Mouse (Mus musculus): ENCODE results near the gene Tmprss11d. TPM values are rescaled to one million over a fixed set of nuclear protein-coding genes. Genes with fewer than 3 reads are reported as not detected.
"Not testable (repeated sequence)": the region's sequence is repeated elsewhere in the genome, so short reads cannot be mapped to it uniquely, and the experiment has no call there.

Tmprss11d gene
- not detected in 2 replicates for polyA plus RNA-seq (2016; fragmentation: Nextera tagmentation; extraction: Ambion mirVana)

DNA sequence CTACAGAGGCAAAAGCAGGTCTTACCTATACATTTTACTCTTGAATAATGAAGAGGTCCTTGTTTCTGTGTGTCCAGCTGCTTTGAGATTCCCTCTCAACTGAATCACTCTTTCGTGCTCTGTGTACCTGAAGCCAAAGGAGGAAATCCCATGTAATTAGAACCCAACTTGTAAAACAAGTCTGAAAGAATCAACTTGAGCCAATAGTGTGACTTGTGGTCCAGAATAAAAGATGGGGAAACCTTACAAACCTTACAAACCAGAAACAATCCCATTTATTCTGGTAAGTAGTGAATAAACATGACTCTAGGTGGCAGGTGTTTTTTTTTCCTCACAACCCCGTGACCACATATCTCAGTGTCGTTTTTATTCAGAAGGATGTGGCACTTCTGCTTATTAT is at the start of gene Tmprss11d:
TSS of gene Tmprss11d (minus strand) at position 101 of the 400 bp plus-strand sequence.
- H3K36me3 ChIP-seq = no peaks in the 10 kb centered on the region
- no peak within 1 kb of the TSS for H3K4me2 ChIP-seq
- H3K9me3 ChIP-seq (replicated peaks) = no peaks in the 10 kb centered on the region
- no peak within 1 kb of the TSS for H3K9ac ChIP-seq
- H3K4me3 ChIP-seq = no peak within 1 kb of the TSS
- ATAC-seq (ENCODE audit: insufficient number of reproducible peaks, low FRiP score) = no peak
- H3K27ac ChIP-seq (ENCODE audit: poor library complexity, severe bottlenecking) = no peak within 1 kb of the TSS
- H3K27me3 ChIP-seq (replicated peaks) = no peaks in the 10 kb centered on the region
- WGBS = 75% methylated on average over 3 of the region's 3 CpGs
- H3K4me1 ChIP-seq (replicated peaks) = no peaks in the 10 kb centered on the region

DNA sequence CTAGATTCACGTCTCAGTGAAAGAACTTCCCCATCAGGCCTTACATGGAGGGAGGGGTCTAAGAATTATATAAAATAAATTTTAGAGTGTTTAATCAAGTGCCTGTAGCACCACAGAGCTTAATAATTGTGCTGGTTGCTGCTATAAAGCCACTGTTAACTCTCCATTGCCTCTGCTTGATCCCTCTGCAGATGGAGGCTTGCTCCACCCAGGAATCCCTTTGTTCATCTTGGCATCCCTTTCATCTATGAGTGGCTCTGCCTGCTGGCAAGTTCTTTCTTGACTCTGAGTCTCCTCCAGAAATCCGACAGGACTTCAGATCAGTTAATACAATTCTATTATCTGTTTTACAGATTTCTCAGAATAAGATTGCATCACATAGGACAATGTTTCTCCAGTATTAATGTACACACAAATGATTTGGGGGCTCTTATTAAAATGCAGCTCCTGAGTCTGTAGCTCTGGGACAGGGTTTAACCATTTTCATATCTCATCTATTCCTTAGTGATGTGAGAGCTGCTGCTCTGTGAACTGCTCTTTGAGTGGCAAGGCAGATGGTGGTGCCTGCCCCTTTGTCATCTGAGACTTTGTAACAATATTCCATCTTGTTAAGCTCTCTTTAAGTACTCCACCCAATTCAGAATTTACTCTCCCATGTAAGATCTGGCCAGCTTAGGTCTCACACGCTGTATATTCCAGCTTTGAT is 48.3 kb upstream of the Tmprss11d start:
- Histone ChIP-seq H3K4me3 (no peak overlapping the region), H3K27me3 (replicated peaks) (no peaks in the 10 kb centered on the region), H3K36me3 (no peaks in the 10 kb centered on the region), H3K9me3 (replicated peaks) (no peaks in the 10 kb centered on the region), H3K4me2 (no peak overlapping the region), H3K4me1 (replicated peaks) (no peaks in the 10 kb centered on the region), H3K9ac (no peak overlapping the region), H3K27ac (ENCODE audit: poor library complexity, severe bottlenecking) (no peak overlapping the region)
- ATAC-seq (ENCODE audit: insufficient number of reproducible peaks, low FRiP score) = no peak
- WGBS = 61% methylated on average over 3 of the region's 3 CpGs

DNA sequence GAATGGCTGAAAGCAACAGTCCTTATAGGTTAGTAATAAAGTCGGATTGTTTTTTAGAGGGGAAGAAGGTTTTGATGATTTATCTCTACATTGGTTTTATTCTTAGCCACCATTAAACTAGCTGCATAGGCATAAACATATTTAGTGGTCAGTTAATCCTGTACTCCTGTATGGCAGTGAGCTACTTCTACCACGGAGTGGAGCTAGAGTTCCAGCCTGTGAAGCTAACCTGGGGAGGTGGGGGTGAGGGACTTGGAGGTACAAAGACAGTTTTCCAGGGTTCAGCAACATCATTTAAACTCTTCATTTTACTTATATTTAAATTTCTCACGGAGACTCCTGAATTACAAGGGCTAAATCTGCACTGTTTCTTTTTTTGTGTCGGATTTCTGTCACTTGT is 46.3 kb upstream of the Tmprss11d start:
- Histone ChIP-seq H3K27me3 (replicated peaks) (no peaks in the 10 kb centered on the region), H3K4me3 (no peak overlapping the region), H3K36me3 (no peaks in the 10 kb centered on the region), H3K4me2 (no peak overlapping the region), H3K9ac (no peak overlapping the region), H3K27ac (ENCODE audit: poor library complexity, severe bottlenecking) (no peak overlapping the region), H3K9me3 (replicated peaks) (no peaks in the 10 kb centered on the region), H3K4me1 (replicated peaks) (no peaks in the 10 kb centered on the region)
- ATAC-seq (ENCODE audit: insufficient number of reproducible peaks, low FRiP score) = no peak
- 18% methylated on average over 4 of the region's 4 CpGs for WGBS

DNA sequence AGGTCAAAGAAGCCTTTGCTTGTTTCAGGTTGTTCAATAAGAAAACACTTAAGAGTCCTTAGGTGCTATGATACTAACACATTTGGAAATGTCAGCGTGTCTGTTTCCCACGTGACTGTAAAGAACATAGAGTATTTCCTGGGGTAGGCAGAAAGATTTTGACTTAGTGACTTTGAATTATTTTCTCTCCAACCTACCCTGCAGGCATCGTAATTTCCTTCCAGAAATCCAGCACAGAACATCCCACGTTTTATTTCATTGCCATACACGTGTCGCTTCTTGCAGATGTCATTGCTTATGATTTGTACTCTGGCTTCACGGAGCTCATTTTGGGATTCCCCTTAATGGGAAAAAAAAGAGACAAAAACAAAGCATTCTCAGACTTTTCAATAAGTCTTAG is 41.1 kb upstream of the Tmprss11d start:
- ATAC-seq (ENCODE audit: insufficient number of reproducible peaks, low FRiP score) = no peak
- H3K4me3 ChIP-seq = no peak overlapping the region
- H3K4me2 ChIP-seq = no peak overlapping the region
- 74% methylated on average over 7 of the region's 7 CpGs for WGBS
- H3K9me3 ChIP-seq (replicated peaks) = no peaks in the 10 kb centered on the region
- no peaks in the 10 kb centered on the region for H3K36me3 ChIP-seq
- H3K27me3 ChIP-seq (replicated peaks) = no peaks in the 10 kb centered on the region
- H3K9ac ChIP-seq = no peak overlapping the region
- H3K4me1 ChIP-seq (replicated peaks) = no peaks in the 10 kb centered on the region
- H3K27ac ChIP-seq (ENCODE audit: poor library complexity, severe bottlenecking) = no peak overlapping the region

DNA sequence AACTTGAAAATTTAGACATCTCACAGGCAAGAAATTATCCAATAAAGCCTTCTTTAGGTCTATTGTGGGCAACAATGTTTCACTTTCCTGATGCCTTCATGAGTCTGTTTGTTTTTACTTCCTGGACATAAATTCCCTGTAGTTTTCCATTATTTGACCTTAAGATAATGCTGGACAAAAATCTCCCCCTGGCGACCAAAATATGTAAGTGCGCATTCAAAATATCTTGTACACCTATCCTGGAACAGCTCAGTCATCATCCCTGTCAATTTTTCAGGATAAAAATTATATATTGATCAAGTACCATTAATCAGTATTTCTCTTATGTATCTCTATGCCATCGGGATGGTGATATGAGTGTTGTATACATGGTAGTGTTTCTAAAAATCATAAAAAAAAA is 37.6 kb upstream of the Tmprss11d start:
- Histone ChIP-seq H3K4me1 (replicated peaks) (no peaks in the 10 kb centered on the region), H3K36me3 (no peaks in the 10 kb centered on the region), H3K27ac (ENCODE audit: poor library complexity, severe bottlenecking) (no peak overlapping the region), H3K9me3 (replicated peaks) (no peaks in the 10 kb centered on the region), H3K4me2 (no peak overlapping the region), H3K9ac (no peak overlapping the region), H3K27me3 (replicated peaks) (no peaks in the 10 kb centered on the region), H3K4me3 (no peak overlapping the region)
- no peak for ATAC-seq (ENCODE audit: insufficient number of reproducible peaks, low FRiP score)
- 20% methylated on average over 3 of the region's 3 CpGs for WGBS

DNA sequence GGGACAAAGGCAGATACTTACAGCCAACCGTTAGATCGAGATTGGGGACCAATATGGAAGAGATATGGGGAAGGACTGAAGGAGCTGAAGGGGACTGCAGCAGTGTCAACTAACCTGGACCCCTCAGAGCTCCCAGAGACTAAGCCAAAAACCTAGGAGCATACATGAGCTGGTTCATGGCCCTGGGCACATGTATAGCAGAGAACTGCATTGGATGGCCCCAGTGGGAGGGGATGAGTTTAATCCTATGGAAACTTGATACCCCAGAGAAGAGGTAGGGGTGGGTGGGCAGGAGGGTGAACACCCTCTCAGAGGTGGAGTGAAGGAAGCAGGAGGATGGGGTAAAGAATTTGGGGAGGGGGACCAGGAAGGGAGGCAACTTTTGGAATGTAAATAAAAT is 34.7 kb upstream of the Tmprss11d start:
- H3K4me2 ChIP-seq = no peak overlapping the region
- no peaks in the 10 kb centered on the region for H3K9me3 ChIP-seq (replicated peaks)
- no peak for ATAC-seq (ENCODE audit: insufficient number of reproducible peaks, low FRiP score)
- H3K9ac ChIP-seq = no peak overlapping the region
- 78% methylated on average over 2 of the region's 2 CpGs for WGBS
- no peaks in the 10 kb centered on the region for H3K27me3 ChIP-seq (replicated peaks)
- H3K27ac ChIP-seq (ENCODE audit: poor library complexity, severe bottlenecking) = no peak overlapping the region
- H3K4me1 ChIP-seq (replicated peaks) = no peaks in the 10 kb centered on the region
- H3K4me3 ChIP-seq = no peak overlapping the region
- H3K36me3 ChIP-seq = no peaks in the 10 kb centered on the region

DNA sequence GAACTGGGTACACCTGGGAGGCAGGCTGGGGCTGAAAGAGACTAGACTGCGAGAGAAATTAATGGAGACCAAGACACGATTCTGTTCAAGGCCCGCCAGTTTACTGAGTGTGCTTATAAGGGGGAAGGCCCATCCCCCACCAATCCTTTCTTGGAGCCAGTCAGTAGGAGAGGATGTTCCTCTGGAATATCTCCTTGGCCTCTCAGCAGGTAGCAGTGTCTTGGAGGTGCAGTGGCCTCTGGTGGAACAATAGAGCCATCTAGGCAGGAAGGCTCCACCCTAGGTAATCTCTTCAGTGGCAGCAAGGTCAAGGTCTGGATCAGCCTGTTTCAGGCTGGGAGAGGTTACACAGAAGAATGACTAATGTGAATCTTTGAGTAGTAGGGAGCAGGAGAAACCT is 34.0 kb upstream of the Tmprss11d start:
- Histone ChIP-seq H3K27ac (ENCODE audit: poor library complexity, severe bottlenecking) (no peak overlapping the region), H3K4me3 (no peak overlapping the region), H3K9ac (no peak overlapping the region), H3K4me2 (no peak overlapping the region), H3K4me1 (replicated peaks) (no peaks in the 10 kb centered on the region), H3K27me3 (replicated peaks) (no peaks in the 10 kb centered on the region), H3K36me3 (no peaks in the 10 kb centered on the region), H3K9me3 (replicated peaks) (no peaks in the 10 kb centered on the region)
- no peak for ATAC-seq (ENCODE audit: insufficient number of reproducible peaks, low FRiP score)
- WGBS = 78% methylated on average over 3 of the region's 3 CpGs

DNA sequence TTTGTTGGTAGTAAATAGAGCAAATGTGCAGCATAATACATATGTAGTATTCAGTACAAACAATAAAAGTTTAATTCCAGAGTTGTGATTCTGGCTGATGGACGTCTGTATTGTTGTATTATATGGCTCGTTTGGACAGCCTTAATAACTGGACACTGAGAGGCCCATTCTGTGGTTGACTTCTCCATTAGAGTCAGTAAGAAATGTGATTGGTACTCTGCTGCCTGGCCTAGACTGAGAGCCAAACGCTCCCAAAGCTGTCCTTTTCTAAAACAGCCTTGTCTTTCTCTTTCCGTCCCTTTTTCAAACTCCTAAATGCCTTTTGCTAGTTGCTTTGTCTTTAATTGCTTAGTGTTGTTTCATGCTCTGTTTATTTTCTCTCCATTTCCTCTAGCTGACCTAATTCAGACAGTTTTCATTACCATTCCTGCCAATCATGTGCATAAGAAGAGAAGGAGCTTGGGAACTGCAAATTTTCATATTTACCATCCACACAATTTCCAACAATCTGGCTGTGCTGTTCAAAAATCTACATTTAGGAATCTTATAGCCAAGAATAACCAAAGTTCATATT is 13.7 kb downstream of the Tmprss11d start:
- Histone ChIP-seq H3K4me2 (no peak overlapping the region), H3K4me3 (no peak overlapping the region), H3K27ac (ENCODE audit: poor library complexity, severe bottlenecking) (no peak overlapping the region), H3K9me3 (replicated peaks) (no peaks in the 10 kb centered on the region), H3K36me3 (no peaks in the 10 kb centered on the region), H3K4me1 (replicated peaks) (no peaks in the 10 kb centered on the region), H3K27me3 (replicated peaks) (no peaks in the 10 kb centered on the region), H3K9ac (no peak overlapping the region)
- WGBS = 63% methylated on average over 4 of the region's 4 CpGs
- ATAC-seq (ENCODE audit: insufficient number of reproducible peaks, low FRiP score) = no peak

DNA sequence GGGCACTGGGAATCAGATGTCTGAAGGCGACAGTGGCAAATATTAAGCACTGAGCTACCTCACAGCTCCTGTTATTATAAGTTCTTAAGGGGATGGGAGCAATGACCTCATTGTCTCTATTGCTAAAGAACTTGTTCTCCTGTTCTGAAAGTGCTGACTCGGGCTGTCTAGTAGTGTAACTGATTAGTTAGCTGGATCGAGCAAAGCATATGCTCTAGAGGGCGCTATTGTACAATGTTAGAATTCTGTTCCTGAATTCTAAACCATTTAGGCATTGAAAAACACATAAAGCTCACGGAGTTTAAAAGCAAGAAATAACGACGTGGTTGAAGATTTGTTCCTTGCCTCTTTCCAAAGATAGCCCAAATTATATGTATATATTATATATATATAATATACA is 20.3 kb downstream of the Tmprss11d start:
- Histone ChIP-seq H3K9me3 (replicated peaks) (no peaks in the 10 kb centered on the region), H3K36me3 (no peaks in the 10 kb centered on the region), H3K4me3 (no peak overlapping the region), H3K27ac (ENCODE audit: poor library complexity, severe bottlenecking) (no peak overlapping the region), H3K27me3 (replicated peaks) (no peaks in the 10 kb centered on the region), H3K4me1 (replicated peaks) (no peaks in the 10 kb centered on the region), H3K9ac (no peak overlapping the region), H3K4me2 (no peak overlapping the region)
- 18% methylated on average over 7 of the region's 7 CpGs for WGBS
- ATAC-seq (ENCODE audit: insufficient number of reproducible peaks, low FRiP score) = no peak

DNA sequence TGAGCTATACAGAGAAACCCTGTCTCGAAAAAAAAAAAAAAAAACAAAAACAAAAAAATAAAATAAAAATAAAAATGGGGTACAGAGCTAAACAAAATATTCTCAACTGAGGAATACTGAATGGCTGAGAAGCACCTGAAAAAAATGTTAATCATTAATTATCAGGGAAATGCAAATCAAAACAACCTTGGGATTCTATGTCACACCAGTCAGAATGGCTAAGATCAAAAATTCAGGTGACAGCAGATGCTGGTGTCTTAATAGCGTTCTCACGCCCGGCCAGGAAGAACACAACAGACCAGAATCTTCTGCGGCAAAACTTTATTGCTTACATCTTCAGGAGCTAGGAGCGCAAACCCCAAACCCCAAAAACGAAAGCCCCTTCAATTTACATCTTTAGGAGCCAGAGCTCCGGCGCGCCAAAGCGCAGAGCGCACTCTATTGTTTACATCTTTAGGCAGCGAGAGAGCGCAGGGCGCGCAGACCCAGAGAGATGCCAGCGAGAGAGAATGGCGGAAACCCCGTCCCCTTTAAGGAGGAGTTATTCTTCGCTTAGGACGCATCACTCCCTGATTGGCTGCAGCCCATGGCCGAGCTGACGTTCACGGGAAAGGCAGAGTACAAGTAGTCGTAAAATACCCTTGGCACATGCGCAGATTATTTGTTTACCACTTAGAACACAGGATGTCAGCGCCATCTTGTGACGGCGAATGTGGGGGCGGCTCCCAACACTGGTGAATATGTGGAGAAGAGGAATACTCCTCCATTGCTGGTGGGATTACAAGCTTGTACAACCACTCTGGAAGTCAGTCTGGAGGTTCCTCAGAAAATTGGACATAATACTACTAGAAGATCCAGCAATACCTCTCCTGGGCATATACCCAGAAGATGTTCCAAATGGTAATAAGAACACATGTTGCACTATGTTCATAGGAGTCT is 54.9 kb downstream of the Tmprss11d start:
- ATAC-seq (ENCODE audit: insufficient number of reproducible peaks, low FRiP score); H3K36me3 ChIP-seq; H3K9me3 ChIP-seq (replicated peaks); H3K4me1 ChIP-seq (replicated peaks); H3K27me3 ChIP-seq (replicated peaks); H3K27ac ChIP-seq (ENCODE audit: poor library complexity, severe bottlenecking): not testable (repeated sequence)
- Histone ChIP-seq H3K4me3 (peak overlapping the region; percentile 39), H3K9ac (0 out of 2 replicates have a peak overlapping the region, but pooled peaks have one; percentile 41), H3K4me2 (peak overlapping the region; percentile 55)
- 41% methylated on average over 28 of the region's 30 CpGs for WGBS

DNA sequence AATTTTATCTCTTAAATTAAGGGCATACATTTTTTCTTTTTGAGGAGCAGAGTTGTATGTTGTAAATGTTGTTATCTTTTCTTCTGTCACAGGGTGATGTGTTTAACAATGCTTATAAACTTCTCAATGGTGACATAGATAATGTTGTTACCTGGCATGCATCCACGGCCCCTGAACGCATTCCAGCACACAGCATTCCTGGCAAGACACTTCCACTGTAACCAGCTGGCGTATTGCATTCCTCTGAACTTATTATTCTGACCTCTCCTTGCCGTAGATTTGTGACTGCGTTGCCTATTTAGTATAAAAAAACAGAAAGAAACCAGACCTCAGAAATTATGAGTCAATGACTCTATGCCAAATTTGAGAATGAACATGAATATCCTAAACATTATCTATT is 67.1 kb downstream of the Tmprss11d start:
- no peak overlapping the region for H3K4me3 ChIP-seq
- no peak overlapping the region for H3K27ac ChIP-seq (ENCODE audit: poor library complexity, severe bottlenecking)
- WGBS = 47% methylated on average over 5 of the region's 5 CpGs
- H3K9me3 ChIP-seq (replicated peaks) = no peaks in the 10 kb centered on the region
- no peaks in the 10 kb centered on the region for H3K36me3 ChIP-seq
- ATAC-seq (ENCODE audit: insufficient number of reproducible peaks, low FRiP score) = no peak
- no peaks in the 10 kb centered on the region for H3K4me1 ChIP-seq (replicated peaks)
- H3K9ac ChIP-seq = no peak overlapping the region
- H3K27me3 ChIP-seq (replicated peaks) = no peaks in the 10 kb centered on the region
- no peak overlapping the region for H3K4me2 ChIP-seq
